Mouse (Mus musculus) limb, embryonic 11.5 days (tissue): ENCODE measurements around the gene Ppp1r9a. TPM values are rescaled to one million over a fixed set of nuclear protein-coding genes. Genes with fewer than 3 reads are reported as not detected.

Experiments used
- ATAC-seq: fragments of 200-750 bp; cut with Nextera tagmentation; 2 replicates; pipeline ENCODE4 v1.8.0; 2017; ENCODE audit warnings: low read depth; ENCODE audit not compliant: insufficient number of reproducible peaks, low FRiP score, low TSS enrichment
- DNase-seq: peaks from one replicate; pipeline ENCODE4 v3.0.0-alpha.2; 2015; ENCODE audit warnings: low spot score
- H3K27ac ChIP-seq: fragments of 300-500 bp; sonication (generic); replicated peaks from 2 replicates; pipeline ENCODE4 v1.5.1; 2014; ENCODE audit warnings: low read depth, mild to moderate bottlenecking, low read length
- H3K27me3 ChIP-seq: fragments of 300-500 bp; sonication (generic); 2 replicates; pipeline ENCODE4 v1.6.1; 2014; ENCODE audit warnings: mild to moderate bottlenecking, low read length, mixed read lengths; ENCODE audit not compliant: control insufficient read depth, insufficient read depth
- H3K36me3 ChIP-seq: fragments of 300-500 bp; sonication (generic); 2 replicates; pipeline ENCODE4 v1.6.1; 2014; ENCODE audit warnings: mild to moderate bottlenecking, low read length, moderate library complexity, mixed read lengths; ENCODE audit not compliant: control insufficient read depth, insufficient read depth
- H3K4me1 ChIP-seq: fragments of 300-500 bp; sonication (generic); 2 replicates; pipeline ENCODE4 v1.6.1; 2014; ENCODE audit warnings: low read length, mixed read lengths; ENCODE audit not compliant: control insufficient read depth, insufficient read depth
- H3K4me2 ChIP-seq: fragments of 300-500 bp; sonication (generic); 2 replicates; pipeline ENCODE4 v1.6.1; 2014; ENCODE audit warnings: low read depth, mild to moderate bottlenecking, moderate library complexity; ENCODE audit not compliant: severe bottlenecking
- H3K4me3 ChIP-seq: fragments of 300-500 bp; sonication (generic); 2 replicates; pipeline ENCODE4 v1.5.1; 2014; ENCODE audit warnings: low read depth, low read length
- H3K9ac ChIP-seq: fragments of 300-500 bp; sonication (generic); 2 replicates; pipeline ENCODE4 v1.6.1; 2014; ENCODE audit warnings: mild to moderate bottlenecking, low read length
- H3K9me3 ChIP-seq: fragments of 300-500 bp; sonication (generic); 2 replicates; pipeline ENCODE4 v1.6.1; 2016; ENCODE audit warnings: low read length; ENCODE audit not compliant: control insufficient read depth
- WGBS: fragments of 180-500 bp; shearing (Covaris S2); extraction: QIAGEN DNeasy Blood & Tissue Kit; methylation state at CpG from one replicate; pipeline ENCODE4 v1.1.7; 2014; 5-methylcytosine and 5-hydroxymethylcytosine counted together
- polyA plus RNA-seq: library from polyadenylated mRNA; unstranded; fragments of >200 nt; fragmentation: Nextera tagmentation; extraction: Ambion mirVana; gene quantifications from 2 replicates; pipeline ENCODE4 v1.2.1, GENCODE M21; 2014

The Ppp1r9a gene
- polyA plus RNA-seq, 1 experiment from 2014 or later = 27.9 TPM

- H3K27me3 ChIP-seq = no peaks in the 10 kb centered on the region
- H3K4me2 ChIP-seq = no peak overlapping the region
- H3K9me3 ChIP-seq = no peaks in the 10 kb centered on the region
- WGBS = 62% methylated on average over 2 of the region's 2 CpGs
- ATAC-seq (no peak), DNase-seq (no peak)
- no peak overlapping the region for H3K27ac ChIP-seq
- no peaks in the 10 kb centered on the region for H3K4me1 ChIP-seq
- H3K9ac ChIP-seq = no peak overlapping the region
- no peaks in the 10 kb centered on the region for H3K36me3 ChIP-seq
- no peak overlapping the region for H3K4me3 ChIP-seq
These were observed 305.1 kb downstream of the Ppp1r9a start for GRCm38 (mm10) chr6:5207817-5208216.

Other genes with a start within 250 kb of the Ppp1r9a start
- 49.3 and 53.4 TPM in 2 replicates for gene Sgce, start 155.7 kb upstream of the Ppp1r9a start, polyA plus RNA-seq
- gene Peg10, start 155.6 kb upstream of the Ppp1r9a start, polyA plus RNA-seq = 38.9 and 40.0 TPM in 2 replicates